Mouse (Mus musculus) MEL (cell line): ENCODE results near the gene Mal. TPM values are rescaled to one million over a fixed set of nuclear protein-coding genes. Genes with fewer than 3 reads are reported as not detected.
A peak's percentile ranks its signal among the peaks of the same experiment; 100 is the strongest.

Source experiments
- DNase-seq: peaks from one replicate; pipeline ENCODE4 v3.0.0; 2011; ENCODE audit warnings: low read depth, low spot score
- H3K27ac ChIP-seq: 2 replicates; pipeline ENCODE4 v1.5.1; 2012; ENCODE audit warnings: low read depth, mild to moderate bottlenecking, control low read depth, low read length, moderate library complexity; ENCODE audit not compliant: control insufficient read depth
- H3K27me3 ChIP-seq, 2 experiments: fragments of 150-350 bp in 1 of 2; sonication (generic) in 1 of 2; 2 replicates each; pipeline ENCODE4 v1.6.1; 2012; ENCODE audit warnings: low read length in 2 of 2, mild to moderate bottlenecking in 2 of 2, improper control_type of control experiment in 1 of 2, moderate library complexity in 1 of 2; ENCODE audit not compliant: insufficient read depth in 2 of 2, control insufficient read depth in 1 of 2
- H3K36me3 ChIP-seq, 2 experiments: 2 replicates each; pipeline ENCODE4 v1.6.1; 2012 to 2014; ENCODE audit warnings: low read length in 2 of 2, improper control_type of control experiment in 1 of 2, inconsistent platforms in 1 of 2, mild to moderate bottlenecking in 1 of 2; ENCODE audit not compliant: insufficient read depth in 2 of 2, control insufficient read depth in 1 of 2
- H3K4me1 ChIP-seq, 2 experiments: fragments of 150-350 bp in 1 of 2; sonication (generic) in 1 of 2; 2 replicates each; pipeline ENCODE4 v1.6.1; 2012; ENCODE audit warnings: low read length in 2 of 2, improper control_type of control experiment in 1 of 2, mild to moderate bottlenecking in 1 of 2; ENCODE audit not compliant: insufficient read depth in 2 of 2, control insufficient read depth in 1 of 2
- H3K4me3 ChIP-seq, 2 experiments: fragments of 150-350 bp in 1 of 2; sonication (generic) in 1 of 2; 2 replicates each; pipeline ENCODE4 v1.5.1; 2012; ENCODE audit warnings: low read depth in 2 of 2, low read length in 2 of 2, mild to moderate bottlenecking in 2 of 2, moderate library complexity in 2 of 2, control low read depth in 1 of 2, improper control_type of control experiment in 1 of 2; ENCODE audit not compliant: control insufficient read depth in 1 of 2, insufficient read depth in 1 of 2
- H3K79me2 ChIP-seq: 2 replicates; pipeline ENCODE4 v1.6.1; 2012; ENCODE audit warnings: mild to moderate bottlenecking, low read length, moderate library complexity; ENCODE audit not compliant: control insufficient read depth, poor library complexity, insufficient read depth
- H3K9ac ChIP-seq: 2 replicates; pipeline ENCODE4 v1.6.1; 2012; ENCODE audit warnings: low read depth, mild to moderate bottlenecking, control low read depth, low read length, moderate library complexity; ENCODE audit not compliant: control insufficient read depth, poor library complexity, severe bottlenecking
- H3K9me3 ChIP-seq: fragments of 150-350 bp; sonication (generic); replicated peaks from 2 replicates; pipeline ENCODE4 v1.6.1; 2012; ENCODE audit warnings: mild to moderate bottlenecking, low read length, improper control_type of control experiment, moderate library complexity; ENCODE audit not compliant: insufficient read depth
- BHLHE40 ChIP-seq: IDR thresholded peaks from 2 replicates; pipeline ENCODE4 v1.6.1; 2012; ENCODE audit warnings: low read depth, mild to moderate bottlenecking, inconsistent platforms, low read length, improper control_type of control experiment, borderline replicate concordance
- CTCF ChIP-seq, 3 experiments: IDR thresholded peaks in 2 of 3; conservative IDR thresholded peaks in 1 of 3; 2 replicates each; pipeline ENCODE4 v1.5.1; 2011 to 2012; ENCODE audit warnings: low read length in 3 of 3, low read depth in 2 of 3, mild to moderate bottlenecking in 2 of 3, improper control_type of control experiment in 1 of 3, inconsistent platforms in 1 of 3, mixed read lengths in 1 of 3, moderate library complexity in 1 of 3; ENCODE audit not compliant: control insufficient read depth in 1 of 3, insufficient read depth in 1 of 3, poor library complexity in 1 of 3, severe bottlenecking in 1 of 3
- ELF1 ChIP-seq: IDR thresholded peaks from 2 replicates; pipeline ENCODE4 v1.6.1; 2014; ENCODE audit warnings: low read depth, mild to moderate bottlenecking, inconsistent platforms, low read length, improper control_type of control experiment, moderate library complexity
- ETS1 ChIP-seq: IDR thresholded peaks from 2 replicates; pipeline ENCODE4 v1.6.1; 2012; ENCODE audit warnings: low read depth, mild to moderate bottlenecking, inconsistent platforms, low read length, improper control_type of control experiment, moderate library complexity
- GABPA ChIP-seq: IDR thresholded peaks from 2 replicates; pipeline ENCODE4 v1.6.1; 2012; ENCODE audit warnings: low read depth, mild to moderate bottlenecking, inconsistent platforms, low read length, improper control_type of control experiment, moderate library complexity
- GATA1 ChIP-seq: IDR thresholded peaks from 2 replicates; pipeline ENCODE4 v1.6.1; 2011; ENCODE audit warnings: low read depth, low read length, improper control_type of control experiment
- HCFC1 ChIP-seq: IDR thresholded peaks from 2 replicates; pipeline ENCODE4 v1.6.1; 2012; ENCODE audit warnings: low read depth, mild to moderate bottlenecking, inconsistent platforms, low read length, improper control_type of control experiment, moderate library complexity
- MAX ChIP-seq: IDR thresholded peaks from 2 replicates; pipeline ENCODE4 v1.6.1; 2011; ENCODE audit warnings: low read length, improper control_type of control experiment
- MAZ ChIP-seq: IDR thresholded peaks from 2 replicates; pipeline ENCODE4 v1.6.1; 2012; ENCODE audit warnings: low read depth, mild to moderate bottlenecking, inconsistent platforms, low read length, improper control_type of control experiment
- MXI1 ChIP-seq: IDR thresholded peaks from 2 replicates; pipeline ENCODE4 v1.6.1; 2011; ENCODE audit warnings: mild to moderate bottlenecking, low read depth, low read length, improper control_type of control experiment
- MYB ChIP-seq: IDR thresholded peaks from 2 replicates; pipeline ENCODE4 v1.6.1; 2011; ENCODE audit warnings: mild to moderate bottlenecking, low read depth, low read length, improper control_type of control experiment
- MYC ChIP-seq: IDR thresholded peaks from 2 replicates; pipeline ENCODE4 v1.6.1; 2011; ENCODE audit warnings: low read depth, mild to moderate bottlenecking, low read length, improper control_type of control experiment, moderate library complexity
- NELFE ChIP-seq: IDR thresholded peaks from 2 replicates; pipeline ENCODE4 v1.6.1; 2011; ENCODE audit warnings: low read depth, low read length, improper control_type of control experiment
- POLR2A ChIP-seq, 2 experiments: IDR thresholded peaks; 2 replicates each; pipeline ENCODE4 v1.6.1; 2011 to 2012; ENCODE audit warnings: low read length in 2 of 2, mild to moderate bottlenecking in 2 of 2, control low read depth in 1 of 2, improper control_type of control experiment in 1 of 2, low read depth in 1 of 2, moderate library complexity in 1 of 2; ENCODE audit not compliant: control insufficient read depth in 1 of 2, insufficient read depth in 1 of 2, poor library complexity in 1 of 2
- POLR2AphosphoS2 ChIP-seq: IDR thresholded peaks from 2 replicates; pipeline ENCODE4 v1.6.1; 2011; ENCODE audit warnings: low read length, improper control_type of control experiment
- SIN3A ChIP-seq: IDR thresholded peaks from 2 replicates; pipeline ENCODE4 v1.6.1; 2012; ENCODE audit warnings: low read length, improper control_type of control experiment, inconsistent platforms
- TBP ChIP-seq: IDR thresholded peaks from 2 replicates; pipeline ENCODE4 v1.8.0; 2011; ENCODE audit warnings: low read depth, low read length, improper control_type of control experiment
- UBTF ChIP-seq: IDR thresholded peaks from 2 replicates; pipeline ENCODE4 v1.6.1; 2012; ENCODE audit warnings: low read depth, mild to moderate bottlenecking, inconsistent platforms, low read length, improper control_type of control experiment, moderate library complexity, borderline replicate concordance; ENCODE audit not compliant: insufficient read depth
- USF1 ChIP-seq: IDR thresholded peaks from 2 replicates; pipeline ENCODE4 v1.6.1; 2014; ENCODE audit warnings: low read depth, mild to moderate bottlenecking, inconsistent platforms, low read length, improper control_type of control experiment, moderate library complexity
- ZKSCAN1 ChIP-seq: IDR thresholded peaks from 2 replicates; pipeline ENCODE4 v1.6.1; 2012; ENCODE audit warnings: low read depth, mild to moderate bottlenecking, inconsistent platforms, low read length, improper control_type of control experiment, moderate library complexity
- ZMIZ1 ChIP-seq: IDR thresholded peaks from 2 replicates; pipeline ENCODE4 v1.6.1; 2012; ENCODE audit warnings: low read depth, mild to moderate bottlenecking, inconsistent platforms, low read length, improper control_type of control experiment, moderate library complexity
- polyA plus RNA-seq, 2 experiments: library from polyadenylated mRNA; stranded (reverse) in 1 of 2; unstranded in 1 of 2; fragments of >175 nt in 1 of 2; fragments of >200 nt in 1 of 2; gene quantifications; 2 replicates each; pipeline versions ENCODE4 v1.2.1 to v1.2.4; 2012; ENCODE audit warnings: low replicate concordance in 2 of 2, low read depth in 1 of 2; ENCODE audit not compliant: insufficient read length in 2 of 2, insufficient read depth in 1 of 2, missing spikeins in 1 of 2
- total RNA-seq: library from RNA; depleted of rRNA; stranded (reverse); fragments of 300-350 nt; gene quantifications from 2 replicates; pipeline ENCODE4 v1.2.3, GENCODE M21; 2012

Mal gene
- total and polyA plus RNA-seq, 3 experiments: not detected

- Histone ChIP-seq H3K9ac (no peak overlapping the region), H3K79me2 (peaks cover 24% of the 10 kb centered on the region), H3K27ac (no peak overlapping the region), H3K9me3 (no peaks in the 10 kb centered on the region), H3K27me3 (no peaks in the 10 kb centered on the region), H3K4me1 (peaks cover 0 to 21% of the 10 kb centered on the region in 2 experiments; a peak in 3 of 4 replicates), H3K4me3 (no peak overlapping the region), H3K36me3 (peaks cover 0 to 11% of the 10 kb centered on the region in 2 experiments)
- no peak for DNase-seq
- no peak for TF ChIP-seq POLR2A (IDR thresholded peaks at IDR 0.05; ENCODE audit: control insufficient read depth in 1 of 2, insufficient read depth in 1 of 2, low read depth in 1 of 2, low read length in 2 of 2, poor library complexity in 1 of 2)
- TF ChIP-seq GABPA: no peak
- TF ChIP-seq ZKSCAN1: no peak
- no peak for TF ChIP-seq MAZ
- TF ChIP-seq ETS1: no peak
- no peak for TF ChIP-seq BHLHE40
- no peak for TF ChIP-seq POLR2AphosphoS2
- no peak for TF ChIP-seq USF1
These were observed 67.6 kb downstream of the Mal start for GRCm38 (mm10) chr2:127588897-127589296.

GRCm38 (mm10) chr2:127587514-127587844 lies 69.0 kb downstream of the Mal start:
- DNase-seq: no peak
- H3K27me3 ChIP-seq: no peaks in the 10 kb centered on the region
- peaks cover 0 to 26% of the 10 kb centered on the region in 2 experiments; a peak in 3 of 4 replicates for H3K4me1 ChIP-seq
- no peaks in the 10 kb centered on the region for H3K9me3 ChIP-seq
- peak overlapping the region; percentile 82 to 87 for H3K4me3 ChIP-seq
- TF ChIP-seq SIN3A: 0 out of 2 replicates have a peak, but pooled peaks have one; percentile 58
- TF ChIP-seq MYC: no peak; the same call in 1 of the 2 replicates
- TF ChIP-seq, all 39 proteins: peak for 1
- peak overlapping the region; percentile 86 for H3K27ac ChIP-seq
- peak overlapping the region; percentile 90 for H3K9ac ChIP-seq
- H3K36me3 ChIP-seq: peaks cover 0 to 15% of the 10 kb centered on the region in 2 experiments; a peak in 3 of 4 replicates
- H3K79me2 ChIP-seq: peaks cover 24% of the 10 kb centered on the region

GRCm38 (mm10) chr2:127586694-127587513 lies 69.6 kb downstream of the Mal start, which contains the start of the genes Zfp661 and Mrps5:
TSS of gene Zfp661 (minus strand) at chr2:127587094.
TSS of gene Mrps5 (plus strand) at chr2:127587222.
- H3K36me3 ChIP-seq: peaks cover 0 to 15% of the 10 kb centered on the region in 2 experiments; a peak in 3 of 4 replicates
- H3K79me2 ChIP-seq: peaks cover 24% of the 10 kb centered on the region
- H3K9me3 ChIP-seq: no peaks in the 10 kb centered on the region
- TF ChIP-seq POLR2A (IDR thresholded peaks at IDR 0.05; ENCODE audit: control insufficient read depth in 1 of 2, insufficient read depth in 1 of 2, low read depth in 1 of 2, low read length in 2 of 2, poor library complexity in 1 of 2): peak; percentile 79 to 93
- peak in 1 of 3 experiments; percentile 14; a peak in 2 of 6 replicates for TF ChIP-seq CTCF (IDR thresholded peaks at IDR 0.05 in 2 of 3, conservative IDR thresholded peaks at IDR 0.05 in 1 of 3; ENCODE audit: control insufficient read depth in 1 of 3, insufficient read depth in 1 of 3, low read depth in 2 of 3, low read length in 3 of 3, poor library complexity in 1 of 3, severe bottlenecking in 1 of 3)
- TF ChIP-seq HCFC1: peak; percentile 90
- peak; percentile 100 for TF ChIP-seq MAX
- TF ChIP-seq GATA1: no peak
- peak; percentile 21; the same call in 1 of the 2 replicates for TF ChIP-seq MYC
- TF ChIP-seq NELFE: peak; percentile 79
- TF ChIP-seq MAZ: no peak
- TF ChIP-seq MYB: no peak
- 0 out of 2 replicates have a peak, but pooled peaks have one; percentile 33 for TF ChIP-seq ELF1
- TF ChIP-seq MXI1: peak; percentile 73
- TF ChIP-seq ZMIZ1: peak; percentile 29
- TF ChIP-seq UBTF: no peak
- peak; percentile 47 for TF ChIP-seq TBP
- TF ChIP-seq SIN3A: peak; percentile 85
- H3K4me1 ChIP-seq: peaks cover 0 to 26% of the 10 kb centered on the region in 2 experiments; a peak in 3 of 4 replicates
- peak within 1 kb of the TSS; percentile 82 to 87 for H3K4me3 ChIP-seq
- DNase-seq: peak; percentile 87
- peak within 1 kb of the TSS; percentile 90 for H3K9ac ChIP-seq
- peak within 1 kb of the TSS; percentile 86 for H3K27ac ChIP-seq
- no peaks in the 10 kb centered on the region for H3K27me3 ChIP-seq
